Mouse (Mus musculus) liver, embryonic 14.5 days (tissue): ENCODE data around the gene Rab15.

Source experiments
- CTCF ChIP-seq: IDR thresholded peaks from 2 replicates; pipeline ENCODE4 v1.5.1; 2016; ENCODE audit warnings: antibody characterized with exemption, low read depth, control low read depth
- EP300 ChIP-seq: IDR thresholded peaks from 2 replicates; pipeline ENCODE4 v1.6.1; 2016; ENCODE audit warnings: antibody characterized with exemption, low read depth

DNA sequence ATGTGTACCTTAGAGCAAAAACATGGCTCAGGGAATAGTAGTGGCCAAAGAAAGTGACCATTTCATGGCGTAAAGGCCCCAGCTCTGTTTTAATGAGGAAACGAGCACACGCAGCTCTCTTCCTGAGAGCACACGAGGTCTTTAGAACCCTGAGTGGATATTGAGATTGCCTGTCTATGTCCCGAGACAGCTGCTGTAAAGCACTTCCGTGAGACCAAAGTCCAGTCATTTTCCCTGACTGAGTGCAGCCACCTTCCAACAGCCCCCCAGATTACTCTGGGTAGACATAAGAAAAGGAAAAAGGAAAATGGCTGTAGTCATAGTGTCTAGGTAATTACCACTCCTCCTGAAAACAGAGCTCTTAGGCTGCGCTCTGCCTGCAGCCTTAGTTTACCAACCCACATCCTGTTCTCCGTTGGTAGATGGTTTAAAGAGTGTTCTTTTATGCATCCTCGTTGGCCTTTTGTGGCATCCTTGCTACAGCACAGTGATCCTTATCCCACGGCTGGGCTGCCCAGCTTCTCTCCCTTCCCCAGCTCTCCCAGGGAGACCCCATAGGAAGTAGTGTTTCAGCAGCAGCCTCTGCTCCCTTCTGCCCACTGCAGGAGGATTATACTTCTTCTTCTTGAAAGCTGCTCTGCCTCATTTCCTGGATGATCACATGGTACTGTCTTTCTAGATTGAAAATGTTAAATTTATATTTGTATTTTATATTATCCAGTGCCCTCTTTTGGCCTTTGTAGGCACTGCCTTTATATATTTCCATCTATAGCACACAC is 44.2 kb downstream of the Rab15 start:
- TF ChIP-seq CTCF (no peak), EP300 (no peak)
